Mouse (Mus musculus) myocyte (in vitro differentiated cells): ENCODE measurements around the gene Sox6.

Experiments
- CEBPB ChIP-seq: IDR thresholded peaks from 2 replicates; pipeline ENCODE4 v1.6.1; 2011; ENCODE audit warnings: mild to moderate bottlenecking, moderate library complexity; ENCODE audit not compliant: poor library complexity, insufficient read depth, severe bottlenecking
- E2F4 ChIP-seq: IDR thresholded peaks from one replicate; pipeline ENCODE4 v1.6.1; 2011; ENCODE audit warnings: mild to moderate bottlenecking, control low read depth, moderate library complexity; ENCODE audit not compliant: insufficient read depth
- MAX ChIP-seq: IDR thresholded peaks from one replicate; pipeline ENCODE4 v1.6.1; 2011; ENCODE audit warnings: low read depth, mild to moderate bottlenecking, control low read depth
- MYOD1 ChIP-seq, 3 experiments: IDR thresholded peaks; one replicate each; pipeline ENCODE4 v1.6.1; 2011; ENCODE audit warnings: control low read depth in 2 of 3, low read depth in 2 of 3, mild to moderate bottlenecking in 2 of 3, moderate library complexity in 1 of 3; ENCODE audit not compliant: insufficient read length in 2 of 3, control insufficient read depth in 1 of 3
- MYOG ChIP-seq, 3 experiments: IDR thresholded peaks; one replicate each; pipeline ENCODE4 v1.6.1; 2011; ENCODE audit warnings: control low read depth in 2 of 3, low read depth in 2 of 3, mild to moderate bottlenecking in 2 of 3; ENCODE audit not compliant: insufficient read length in 2 of 3, control insufficient read depth in 1 of 3, insufficient read depth in 1 of 3
- POLR2A ChIP-seq: IDR thresholded peaks from one replicate; pipeline ENCODE4 v1.6.1; 2011; ENCODE audit warnings: low read depth, mild to moderate bottlenecking, control low read depth, moderate library complexity; ENCODE audit not compliant: insufficient read length
- POLR2AphosphoS2 ChIP-seq: IDR thresholded peaks from one replicate; pipeline ENCODE4 v1.6.1; 2011; ENCODE audit warnings: low read depth, control low read depth; ENCODE audit not compliant: insufficient read length
- REST ChIP-seq: IDR thresholded peaks from one replicate; pipeline ENCODE4 v1.6.1; 2011; ENCODE audit warnings: mild to moderate bottlenecking, control low read depth, moderate library complexity; ENCODE audit not compliant: insufficient read depth, insufficient read length
- TCF12 ChIP-seq: IDR thresholded peaks from one replicate; pipeline ENCODE4 v1.6.1; 2011; ENCODE audit warnings: mild to moderate bottlenecking, control low read depth; ENCODE audit not compliant: poor library complexity, insufficient read depth, severe bottlenecking
- USF1 ChIP-seq: IDR thresholded peaks from one replicate; pipeline ENCODE4 v1.6.1; 2011; ENCODE audit warnings: low read depth, mild to moderate bottlenecking, control low read depth, moderate library complexity

DNA sequence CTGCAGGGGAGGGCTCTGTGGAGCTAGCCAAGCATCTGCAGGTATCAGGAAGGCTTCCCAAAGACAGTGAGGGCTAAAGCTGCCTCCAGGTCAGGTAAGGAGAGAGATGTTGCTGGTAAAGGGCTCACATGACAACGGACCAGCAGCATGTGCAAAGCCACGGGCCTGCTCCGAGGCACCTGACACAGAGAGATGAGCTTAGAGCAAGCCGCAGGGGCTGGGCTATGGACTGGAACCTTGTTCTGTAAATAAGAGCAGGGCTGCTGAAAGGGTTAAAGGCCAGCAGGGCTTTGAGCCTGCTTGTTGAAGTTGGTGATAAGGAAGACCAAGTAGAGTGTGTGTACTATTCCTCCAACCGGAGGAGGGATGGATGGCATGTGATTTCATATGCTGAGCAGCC lies 583.6 kb downstream of the Sox6 start:
- TF ChIP-seq USF1 (no peak), POLR2A (no peak), E2F4 (no peak), POLR2AphosphoS2 (no peak), MYOD1 (IDR thresholded peaks at IDR 0.05; ENCODE audit: control insufficient read depth in 1 of 3, insufficient read length in 2 of 3, low read depth in 2 of 3) (no peak), MYOG (IDR thresholded peaks at IDR 0.05; ENCODE audit: control insufficient read depth in 1 of 3, insufficient read depth in 1 of 3, insufficient read length in 2 of 3, low read depth in 2 of 3) (no peak), TCF12 (no peak), CEBPB (no peak), MAX (no peak), REST (no peak)
